Mouse (Mus musculus) liver, embryonic 12.5 days (tissue): Measurements from ENCODE around the gene Polr3h. TPM values are rescaled to one million over a fixed set of nuclear protein-coding genes. Genes with fewer than 3 reads are reported as not detected.
"Not testable (repeated sequence)": the region's sequence is repeated elsewhere in the genome, so short reads cannot be mapped to it uniquely, and the experiment has no call there.

ENCODE experiments used
- ATAC-seq: fragments of 200-750 bp; cut with Nextera tagmentation; 2 replicates; pipeline ENCODE4 v1.8.0; 2017; ENCODE audit warnings: moderate number of reproducible peaks, mild to moderate bottlenecking, moderate library complexity
- H3K27ac ChIP-seq: fragments of 300-500 bp; sonication (generic); 2 replicates; pipeline ENCODE4 v1.5.1; 2016; ENCODE audit warnings: mild to moderate bottlenecking
- H3K27me3 ChIP-seq: fragments of 300-500 bp; sonication (generic); replicated peaks from 2 replicates; pipeline ENCODE4 v1.6.1; 2016; ENCODE audit warnings: mild to moderate bottlenecking, moderate library complexity
- H3K36me3 ChIP-seq: fragments of 300-500 bp; sonication (generic); 2 replicates; pipeline ENCODE4 v1.6.1; 2016; ENCODE audit warnings: mild to moderate bottlenecking, moderate library complexity
- H3K4me1 ChIP-seq: fragments of 300-500 bp; sonication (generic); 2 replicates; pipeline ENCODE4 v1.6.1; 2016
- H3K4me2 ChIP-seq: fragments of 300-500 bp; sonication (generic); 2 replicates; pipeline ENCODE4 v1.6.1; 2016; ENCODE audit warnings: mild to moderate bottlenecking, moderate library complexity
- H3K4me3 ChIP-seq: fragments of 300-500 bp; sonication (generic); 2 replicates; pipeline ENCODE4 v1.5.1; 2016; ENCODE audit warnings: mild to moderate bottlenecking, moderate library complexity
- H3K9ac ChIP-seq: fragments of 300-500 bp; sonication (generic); 2 replicates; pipeline ENCODE4 v1.6.1; 2016; ENCODE audit warnings: mild to moderate bottlenecking, moderate library complexity
- H3K9me3 ChIP-seq: fragments of 300-500 bp; sonication (generic); replicated peaks from 2 replicates; pipeline ENCODE4 v1.6.1; 2016; ENCODE audit warnings: mild to moderate bottlenecking, moderate library complexity
- WGBS: fragments of 180-500 bp; shearing (Covaris S2); methylation state at CpG from one replicate; pipeline ENCODE4 v1.1.7; 2016; ENCODE audit not compliant: insufficient replicate concordance; 5-methylcytosine and 5-hydroxymethylcytosine counted together
- polyA plus RNA-seq: library from polyadenylated mRNA; unstranded; fragments of >200 nt; fragmentation: Nextera tagmentation; extraction: Ambion mirVana; gene quantifications from 2 replicates; pipeline ENCODE4 v1.2.1, GENCODE M21; 2016

Polr3h gene
- polyA plus RNA-seq, 1 experiment from 2014 or later = 87.2 TPM

GRCm38 (mm10) chr15:81908767-81909166 lies 17.3 kb downstream of the Polr3h start:
- not testable (repeated sequence) for H3K9me3 ChIP-seq
- WGBS = 73% methylated on average over 4 of the region's 4 CpGs

GRCm38 (mm10) chr15:81907953-81908352 lies 18.1 kb downstream of the Polr3h start:
- 89% methylated on average over 8 of the region's 8 CpGs for WGBS
- Histone ChIP-seq H3K27ac (no peak overlapping the region), H3K36me3 (peaks cover 100% of the 10 kb centered on the region), H3K4me1 (peaks cover 6% of the 10 kb centered on the region; the same call in 1 of the 2 replicates), H3K9ac (no peak overlapping the region), H3K4me3 (no peak overlapping the region), H3K27me3 (no peaks in the 10 kb centered on the region), H3K4me2 (no peak overlapping the region), H3K9me3 (no peaks in the 10 kb centered on the region)
- ATAC-seq = no peak

More at GRCm38 (mm10) chr15:81908767-81909166, 17.3 kb downstream of the Polr3h start:
- not testable (repeated sequence) for H3K4me2 ChIP-seq, H3K4me3 ChIP-seq, H3K9ac ChIP-seq, H3K4me1 ChIP-seq, ATAC-seq, H3K27me3 ChIP-seq, H3K27ac ChIP-seq
- H3K36me3 ChIP-seq = peaks cover 100% of the 10 kb centered on the region

GRCm38 (mm10) chr15:81904939-81905338 lies 21.1 kb downstream of the Polr3h start:
- no peak overlapping the region for H3K9ac ChIP-seq
- no peak overlapping the region for H3K4me3 ChIP-seq
- H3K9me3 ChIP-seq = no peaks in the 10 kb centered on the region
- H3K4me2 ChIP-seq = no peak overlapping the region
- H3K27ac ChIP-seq = no peak overlapping the region
- no peaks in the 10 kb centered on the region for H3K27me3 ChIP-seq
- no peaks in the 10 kb centered on the region for H3K4me1 ChIP-seq
- no peak for ATAC-seq
- H3K36me3 ChIP-seq = peaks cover 100% of the 10 kb centered on the region
- 34% methylated on average over 2 of the region's 2 CpGs for WGBS

- H3K27me3 ChIP-seq = no peaks in the 10 kb centered on the region
- no peaks in the 10 kb centered on the region for H3K9me3 ChIP-seq
- H3K4me1 ChIP-seq = 0 out of 2 replicates have a peak, but pooled peaks cover 5% of the 10 kb centered on the region
- ATAC-seq = no peak
- peaks cover 96% of the 10 kb centered on the region for H3K36me3 ChIP-seq
- no peak overlapping the region for H3K4me3 ChIP-seq
- no peak overlapping the region for H3K4me2 ChIP-seq
- no peak overlapping the region for H3K9ac ChIP-seq
- WGBS = 89% methylated on average over 2 of the region's 2 CpGs
- no peak overlapping the region for H3K27ac ChIP-seq
These were observed 27.3 kb downstream of the Polr3h start for GRCm38 (mm10) chr15:81898751-81899150.

GRCm38 (mm10) chr15:81897607-81898285 lies 28.3 kb downstream of the Polr3h start:
- Histone ChIP-seq H3K9me3 (no peaks in the 10 kb centered on the region), H3K4me2 (no peak overlapping the region), H3K4me1 (peaks cover 8% of the 10 kb centered on the region), H3K27me3 (no peaks in the 10 kb centered on the region), H3K4me3 (no peak overlapping the region), H3K9ac (no peak overlapping the region), H3K27ac (peak overlapping the region; percentile 38; the same call in 1 of the 2 replicates), H3K36me3 (peaks cover 94% of the 10 kb centered on the region)
- ATAC-seq = no peak
- WGBS = 90% methylated on average over 5 of the region's 5 CpGs

GRCm38 (mm10) chr15:81896407-81896806 lies 29.6 kb downstream of the Polr3h start:
- peaks cover 93% of the 10 kb centered on the region for H3K36me3 ChIP-seq

GRCm38 (mm10) chr15:81894002-81894401 lies 32.0 kb downstream of the Polr3h start:
- ATAC-seq = no peak
- WGBS = 72% methylated on average over 1 of the region's 1 CpGs
- Histone ChIP-seq H3K27ac (peak overlapping the region; percentile 42; the same call in 1 of the 2 replicates), H3K4me1 (peaks cover 42% of the 10 kb centered on the region), H3K36me3 (peaks cover 94% of the 10 kb centered on the region), H3K4me3 (no peak overlapping the region), H3K4me2 (no peak overlapping the region), H3K9me3 (no peaks in the 10 kb centered on the region), H3K9ac (no peak overlapping the region), H3K27me3 (no peaks in the 10 kb centered on the region)

More at GRCm38 (mm10) chr15:81896407-81896806, 29.6 kb downstream of the Polr3h start:
- H3K4me1 ChIP-seq = peaks cover 21% of the 10 kb centered on the region
- H3K4me3 ChIP-seq = no peak overlapping the region
- no peaks in the 10 kb centered on the region for H3K9me3 ChIP-seq
- H3K9ac ChIP-seq = no peak overlapping the region
- H3K27me3 ChIP-seq = no peaks in the 10 kb centered on the region
- no peak for ATAC-seq
- WGBS = 85% methylated on average over 2 of the region's 2 CpGs
- H3K27ac ChIP-seq = no peak overlapping the region
- H3K4me2 ChIP-seq = no peak overlapping the region

DNA sequence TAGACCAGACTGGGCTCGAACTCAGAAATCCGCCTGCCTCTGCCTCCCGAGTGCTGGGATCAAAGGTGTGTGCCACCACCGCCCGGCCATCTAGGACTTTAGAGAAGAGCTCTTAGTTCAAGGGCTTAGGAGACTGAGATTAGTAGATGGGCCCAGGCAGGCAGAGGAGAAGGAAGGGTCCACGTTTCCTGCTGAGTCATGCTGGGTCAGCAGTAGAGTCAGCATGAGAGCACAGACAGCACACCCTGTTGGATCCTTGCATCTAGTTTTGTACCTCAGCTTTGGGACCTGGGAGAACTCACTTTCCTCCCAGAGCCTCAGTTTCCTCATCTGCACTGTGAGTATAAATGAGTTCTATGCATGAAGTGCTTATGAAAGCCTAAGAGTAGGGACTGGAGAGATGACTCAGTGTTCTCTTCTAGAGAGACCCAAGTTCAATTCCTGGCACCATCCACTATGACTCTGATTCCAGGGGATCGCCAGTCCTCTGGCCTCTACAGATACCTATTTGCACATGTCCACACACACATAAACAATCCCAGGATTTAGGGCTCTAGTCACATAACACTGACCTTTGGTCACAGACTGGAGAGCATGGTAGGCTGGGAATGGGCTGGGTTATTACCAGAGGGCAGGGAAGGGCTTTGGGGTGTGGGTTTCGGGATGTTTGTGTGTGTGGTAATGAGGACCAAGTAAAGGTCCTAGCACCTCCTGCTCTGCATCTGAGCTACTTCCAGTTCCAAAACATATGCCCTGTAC lies 34.0 kb downstream of the Polr3h start:
- ATAC-seq = peak; percentile 93
- Histone ChIP-seq H3K36me3 (peaks cover 91% of the 10 kb centered on the region), H3K9ac (peak overlapping the region; percentile 51; the same call in 1 of the 2 replicates)

DNA sequence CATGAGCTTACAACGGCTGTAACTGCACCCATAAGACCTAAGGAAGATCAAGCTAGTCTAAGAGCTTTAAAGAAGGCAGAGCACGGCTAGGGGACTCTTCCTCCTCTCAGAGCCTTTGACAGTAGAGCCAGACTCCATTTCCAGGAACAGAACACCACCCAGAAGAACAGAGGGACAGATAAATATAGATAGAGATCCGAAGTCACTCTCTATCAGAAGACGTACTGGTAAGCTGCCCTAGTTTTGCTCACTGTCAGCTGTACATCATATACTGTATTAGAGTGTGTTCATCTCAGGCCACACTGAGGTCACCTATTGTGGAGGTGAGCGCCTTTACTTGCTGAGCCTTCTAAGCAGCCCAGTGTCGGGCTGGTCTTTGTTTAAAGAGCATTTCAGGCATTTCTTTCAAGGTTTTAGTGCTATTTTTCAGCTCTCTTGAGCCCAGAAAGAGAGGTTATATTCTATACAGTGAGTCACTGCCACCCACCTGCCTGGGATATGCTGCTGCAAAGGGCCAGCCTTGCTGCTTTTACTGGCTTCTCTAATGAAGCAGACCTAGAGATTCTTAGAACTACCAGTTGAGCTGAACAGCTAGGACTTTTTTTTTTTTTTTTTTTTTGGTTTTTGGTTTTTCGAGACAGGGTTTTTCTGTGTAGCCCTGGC lies 34.8 kb downstream of the Polr3h start:
- WGBS = 59% methylated on average over 7 of the region's 7 CpGs
- peak overlapping the region; percentile 53 for H3K4me2 ChIP-seq

More for the DNA sequence above, 34.0 kb downstream of the Polr3h start:
- Histone ChIP-seq H3K4me3 (peak overlapping the region; percentile 16; the same call in 1 of the 2 replicates), H3K27me3 (no peaks in the 10 kb centered on the region), H3K4me2 (peak overlapping the region; percentile 53), H3K27ac (peak overlapping the region; percentile 96), H3K4me1 (peaks cover 42% of the 10 kb centered on the region), H3K9me3 (no peaks in the 10 kb centered on the region)
- 55% methylated on average over 8 of the region's 8 CpGs for WGBS

DNA sequence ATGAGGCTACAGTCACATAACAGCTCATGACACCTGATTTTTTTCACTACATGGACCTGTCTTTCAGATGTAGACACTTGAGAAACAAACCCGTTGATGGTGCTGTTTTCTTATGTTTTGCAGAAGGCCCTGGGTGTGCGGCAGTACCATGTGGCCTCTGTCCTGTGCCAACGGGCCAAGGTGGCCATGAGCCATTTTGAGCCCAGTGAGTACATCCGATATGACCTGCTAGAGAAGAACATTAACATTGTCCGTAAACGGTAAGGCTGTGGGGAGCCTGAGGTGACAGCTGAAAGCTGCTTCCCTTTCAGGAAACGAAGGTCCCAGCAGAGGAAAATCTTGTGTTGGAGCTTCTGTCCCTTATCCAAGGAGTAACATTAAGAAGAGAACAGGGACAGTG lies 36.9 kb downstream of the Polr3h start:
- Histone ChIP-seq H3K36me3 (peaks cover 79% of the 10 kb centered on the region), H3K4me3 (no peak overlapping the region), H3K4me2 (no peak overlapping the region), H3K27me3 (no peaks in the 10 kb centered on the region), H3K9me3 (no peaks in the 10 kb centered on the region), H3K9ac (no peak overlapping the region), H3K4me1 (peaks cover 42% of the 10 kb centered on the region), H3K27ac (0 out of 2 replicates have a peak overlapping the region, but pooled peaks have one; percentile 96)
- ATAC-seq = no peak
- 89% methylated on average over 7 of the region's 7 CpGs for WGBS

More for the DNA sequence above, 34.8 kb downstream of the Polr3h start:
- Histone ChIP-seq H3K4me1 (peaks cover 42% of the 10 kb centered on the region), H3K9ac (peak overlapping the region; percentile 48), H3K36me3 (peaks cover 90% of the 10 kb centered on the region), H3K9me3 (no peaks in the 10 kb centered on the region), H3K4me3 (no peak overlapping the region), H3K27me3 (no peaks in the 10 kb centered on the region), H3K27ac (peak overlapping the region; percentile 96)
- ATAC-seq = peak; percentile 67

- no peak overlapping the region for H3K9ac ChIP-seq
- no peaks in the 10 kb centered on the region for H3K27me3 ChIP-seq
- H3K4me3 ChIP-seq = no peak overlapping the region
- no peak overlapping the region for H3K4me2 ChIP-seq
- ATAC-seq = no peak
- peaks cover 59% of the 10 kb centered on the region for H3K36me3 ChIP-seq
- H3K4me1 ChIP-seq = peaks cover 50% of the 10 kb centered on the region
- WGBS = 88% methylated on average over 6 of the region's 6 CpGs
- H3K9me3 ChIP-seq = no peaks in the 10 kb centered on the region
- no peak overlapping the region for H3K27ac ChIP-seq
These were observed 39.1 kb downstream of the Polr3h start for GRCm38 (mm10) chr15:81886795-81887550.
